Mouse (Mus musculus) lung, adult 2 months (tissue): Measurements from ENCODE around the gene Atp7a.

Experiments
- CTCF ChIP-seq: fragments of 200-500 bp; IDR thresholded peaks from 2 replicates; pipeline ENCODE4 v1.5.1; 2011; ENCODE audit warnings: mild to moderate bottlenecking, low read length, control low read depth; ENCODE audit not compliant: insufficient read depth
- POLR2A ChIP-seq: fragments of 200-500 bp; IDR thresholded peaks from 2 replicates; pipeline ENCODE4 v1.6.1; 2011; ENCODE audit warnings: low read depth, mild to moderate bottlenecking, control low read depth, low read length, borderline replicate concordance; ENCODE audit errors: extremely low read depth

GRCm38 (mm10) chrX:106015571-106016322 lies 11.3 kb upstream of the Atp7a start, which contains the start of gene Cox7b:
- TF ChIP-seq CTCF: no peak
- peak; percentile 50; the same call in 1 of the 2 replicates for TF ChIP-seq POLR2A
